Mouse (Mus musculus): ENCODE measurements around the gene Ddb2. TPM values are rescaled to one million over a fixed set of nuclear protein-coding genes. Genes with fewer than 3 reads are reported as not detected.

Ddb2 gene
- polyA plus RNA-seq (2015; fragmentation: Illumina TruSeq; extraction: RNeasy Lipid Tissue Mini Kit (QIAGEN cat#74804); ENCODE audit: low read depth, low replicate concordance), result 20.8 TPM

GRCm38 (mm10) chr2:91236601-91237510, at the start of gene Ddb2:
Ddb2 (minus strand) TSS chr2:91236982.

GRCm38 (mm10) chr2:91264711-91265681, 28.2 kb upstream of the Ddb2 start, which contains the start of gene Arfgap2:
Arfgap2 (plus strand) TSS chr2:91264974.

GRCm38 (mm10) chr2:91255661-91256150, 18.9 kb upstream of the Ddb2 start, which contains the start of gene Pacsin3:
Pacsin3 (plus strand) TSS chr2:91255954.

GRCm38 (mm10) chr2:91202222-91202971, 34.4 kb downstream of the Ddb2 start, which contains the start of the genes Nr1h3 and Acp2:
Nr1h3 (minus strand) TSS chr2:91202834.
Acp2 (plus strand) TSS chr2:91202885.

GRCm38 (mm10) chr2:91183711-91184405, 52.9 kb downstream of the Ddb2 start, which contains the start of gene Madd:
Madd (minus strand) TSS chr2:91183837.

Other genes starting within 250 kb of the Ddb2 start
- gene Rapsn, start 201.4 kb downstream of the Ddb2 start, polyA plus RNA-seq (2015; fragmentation: Illumina TruSeq; extraction: RNeasy Lipid Tissue Mini Kit (QIAGEN cat#74804); ENCODE audit: low read depth, low replicate concordance), result 0.55 TPM
- gene Psmc3, start 183.0 kb downstream of the Ddb2 start, polyA plus RNA-seq (2015; fragmentation: Illumina TruSeq; extraction: RNeasy Lipid Tissue Mini Kit (QIAGEN cat#74804); ENCODE audit: low read depth, low replicate concordance), result 244 TPM
- 28.8 TPM for gene Slc39a13, start 166.6 kb downstream of the Ddb2 start, polyA plus RNA-seq (2015; fragmentation: Illumina TruSeq; extraction: RNeasy Lipid Tissue Mini Kit (QIAGEN cat#74804); ENCODE audit: low read depth, low replicate concordance)
- 3.6 TPM for gene Spi1, start 154.6 kb downstream of the Ddb2 start, polyA plus RNA-seq (2015; fragmentation: Illumina TruSeq; extraction: RNeasy Lipid Tissue Mini Kit (QIAGEN cat#74804); ENCODE audit: low read depth, low replicate concordance)
- 0.30 TPM for gene Mybpc3, start 118.8 kb downstream of the Ddb2 start, polyA plus RNA-seq (2015; fragmentation: Illumina TruSeq; extraction: RNeasy Lipid Tissue Mini Kit (QIAGEN cat#74804); ENCODE audit: low read depth, low replicate concordance)
- 106 TPM for gene Madd, start 53.1 kb downstream of the Ddb2 start, polyA plus RNA-seq (2015; fragmentation: Illumina TruSeq; extraction: RNeasy Lipid Tissue Mini Kit (QIAGEN cat#74804); ENCODE audit: low read depth, low replicate concordance)
- gene Nr1h3, start 34.1 kb downstream of the Ddb2 start, polyA plus RNA-seq (2015; fragmentation: Illumina TruSeq; extraction: RNeasy Lipid Tissue Mini Kit (QIAGEN cat#74804); ENCODE audit: low read depth, low replicate concordance), result 4.3 TPM
- 48.5 TPM for gene Acp2, start 34.1 kb downstream of the Ddb2 start, polyA plus RNA-seq (2015; fragmentation: Illumina TruSeq; extraction: RNeasy Lipid Tissue Mini Kit (QIAGEN cat#74804); ENCODE audit: low read depth, low replicate concordance)
- gene Pacsin3, start 19.0 kb upstream of the Ddb2 start, polyA plus RNA-seq (2015; fragmentation: Illumina TruSeq; extraction: RNeasy Lipid Tissue Mini Kit (QIAGEN cat#74804); ENCODE audit: low read depth, low replicate concordance), result 46.7 TPM
- 60.7 TPM for gene Arfgap2, start 28.0 kb upstream of the Ddb2 start, polyA plus RNA-seq (2015; fragmentation: Illumina TruSeq; extraction: RNeasy Lipid Tissue Mini Kit (QIAGEN cat#74804); ENCODE audit: low read depth, low replicate concordance)
- 114 TPM for gene 1110051M20Rik, start 207.7 kb upstream of the Ddb2 start, polyA plus RNA-seq (2015; fragmentation: Illumina TruSeq; extraction: RNeasy Lipid Tissue Mini Kit (QIAGEN cat#74804); ENCODE audit: low read depth, low replicate concordance)
- gene Lrp4, start 220.5 kb upstream of the Ddb2 start, polyA plus RNA-seq (2015; fragmentation: Illumina TruSeq; extraction: RNeasy Lipid Tissue Mini Kit (QIAGEN cat#74804); ENCODE audit: low read depth, low replicate concordance), result 9.5 TPM

Data from brain, adult 10 weeks (tissue).